8 mouse cellular contexts compared by ENCODE assay signal in the genomic region with DNA sequence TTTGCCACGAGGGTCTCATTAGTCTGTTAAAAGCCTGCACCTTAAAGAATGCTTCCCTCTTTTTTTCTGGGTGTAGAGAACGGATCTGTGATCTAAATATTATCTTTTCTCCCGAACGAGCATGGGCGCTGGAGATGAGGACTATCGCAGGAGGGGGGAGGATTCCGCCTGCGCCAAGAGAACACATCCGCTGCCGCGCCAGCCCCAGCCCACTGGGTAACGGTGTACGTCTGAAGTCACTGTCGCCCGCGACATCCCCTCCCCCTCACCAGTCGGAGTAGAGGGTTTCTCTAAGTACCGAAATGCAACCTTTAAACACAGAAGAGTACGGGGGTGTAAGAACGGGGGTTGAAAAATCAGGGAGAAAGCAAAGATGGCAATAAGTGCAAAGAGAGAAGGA. TPM values are rescaled to one million over a fixed set of nuclear protein-coding genes. Genes with fewer than 3 reads are reported as not detected.
DNase-seq lines count a peak whose midpoint lies in the region; ATAC-seq and TF ChIP-seq lines count a peak whose summit lies in the region.

No protein-coding gene starts in this region.

- intact Hi-C loops in left cerebral cortex, postnatal 25 days (cut with DNase I), result loop anchor here (5.0 to 10.0 kb wide), 3 partner anchors 102 to 449 kb away; a partner anchor contains a TSS

- peaks cover 65% of the 10 kb centered on the region for H3K4me1 ChIP-seq in erythroblast, embryonic 14.5 days (ENCODE audit: control insufficient read depth)
- peaks cover 31% of the 10 kb centered on the region for H3K4me1 ChIP-seq in forebrain, embryonic 16.5 days (replicated peaks; ENCODE audit: control insufficient read depth, insufficient read depth, low read length)
- no peaks in the 10 kb centered on the region for H3K4me1 ChIP-seq in intestine, postnatal 0 days (replicated peaks; ENCODE audit: control insufficient read depth, insufficient read depth, low read length)
- H3K4me1 ChIP-seq in midbrain, embryonic 11.5 days (ENCODE audit: control insufficient read depth, insufficient read depth, low read length), result peaks cover 15% of the 10 kb centered on the region
- peaks cover 11% of the 10 kb centered on the region; the same call in 1 of the 2 replicates for H3K4me1 ChIP-seq in stomach, embryonic 16.5 days (ENCODE audit: control insufficient read depth, insufficient read depth, low read length)

- 21% methylated on average over 20 of the region's 20 CpGs for WGBS in forebrain, embryonic 16.5 days
- 20% methylated on average over 20 of the region's 20 CpGs for WGBS in intestine, postnatal 0 days
- WGBS in midbrain, embryonic 11.5 days, result 26% methylated on average over 20 of the region's 20 CpGs
- 22% methylated on average over 20 of the region's 20 CpGs for WGBS in stomach, embryonic 16.5 days

- DNase-seq in brain, adult 2 months (ENCODE audit: low read depth, low spot score), result peak; percentile 82
- DNase-seq in left cerebral cortex, postnatal 25 days (ENCODE audit: low spot score in 2 of 2), result peak; percentile 67 to 79
- DNase-seq in midbrain, embryonic 11.5 days (ENCODE audit: low spot score, missing footprints), result no peak

- peaks cover 45% of the 10 kb centered on the region for H3K36me3 ChIP-seq in erythroblast, embryonic 14.5 days (ENCODE audit: control insufficient read depth)
- H3K36me3 ChIP-seq in forebrain, embryonic 16.5 days (ENCODE audit: control insufficient read depth, insufficient read depth), result no peaks in the 10 kb centered on the region
- no peaks in the 10 kb centered on the region; the same call in 1 of the 2 replicates for H3K36me3 ChIP-seq in intestine, postnatal 0 days (ENCODE audit: control insufficient read depth, insufficient read depth)
- H3K36me3 ChIP-seq in midbrain, embryonic 11.5 days (ENCODE audit: control insufficient read depth, insufficient read depth, low read length), result no peaks in the 10 kb centered on the region
- no peaks in the 10 kb centered on the region for H3K36me3 ChIP-seq in stomach, embryonic 16.5 days (ENCODE audit: control insufficient read depth, insufficient read depth, low read length)

- TF ChIP-seq CTCF in intestine, postnatal 0 days (IDR thresholded peaks at IDR 0.05; ENCODE audit: low read depth), result no peak

- peak overlapping the region; percentile 70 for H3K9ac ChIP-seq in forebrain, embryonic 16.5 days (replicated peaks; ENCODE audit: low read depth, low read length)
- peak overlapping the region; percentile 71 for H3K9ac ChIP-seq in intestine, postnatal 0 days (ENCODE audit: low read depth, low read length)
- H3K9ac ChIP-seq in midbrain, embryonic 11.5 days (ENCODE audit: low read length), result peak overlapping the region; percentile 75
- peak overlapping the region; percentile 85 for H3K9ac ChIP-seq in stomach, embryonic 16.5 days (ENCODE audit: low read length)

- H3K27me3 ChIP-seq in erythroblast, embryonic 14.5 days (ENCODE audit: control insufficient read depth), result peaks cover 13% of the 10 kb centered on the region
- no peaks in the 10 kb centered on the region for H3K27me3 ChIP-seq in forebrain, embryonic 16.5 days (replicated peaks; ENCODE audit: control insufficient read depth, insufficient read depth, low read length)
- H3K27me3 ChIP-seq in intestine, postnatal 0 days (replicated peaks; ENCODE audit: control insufficient read depth, insufficient read depth, low read length), result no peaks in the 10 kb centered on the region
- no peaks in the 10 kb centered on the region for H3K27me3 ChIP-seq in midbrain, embryonic 11.5 days (ENCODE audit: control insufficient read depth, insufficient read depth, low read length)
- no peaks in the 10 kb centered on the region; the same call in 1 of the 2 replicates for H3K27me3 ChIP-seq in stomach, embryonic 16.5 days (ENCODE audit: control insufficient read depth, insufficient read depth, low read length)

- peak overlapping the region; percentile 78 for H3K4me3 ChIP-seq in erythroblast, embryonic 14.5 days (replicated peaks)
- peak overlapping the region; percentile 75 for H3K4me3 ChIP-seq in forebrain, embryonic 16.5 days (replicated peaks; ENCODE audit: low read length)
- peak overlapping the region; percentile 70 for H3K4me3 ChIP-seq in intestine, postnatal 0 days (ENCODE audit: low read depth, low read length)
- H3K4me3 ChIP-seq in midbrain, embryonic 11.5 days (ENCODE audit: low read depth, low read length), result peak overlapping the region; percentile 67
- peak overlapping the region; percentile 71 for H3K4me3 ChIP-seq in stomach, embryonic 16.5 days (replicated peaks; ENCODE audit: low read length)

- H3K4me2 ChIP-seq in forebrain, embryonic 16.5 days (ENCODE audit: low read length), result peak overlapping the region; percentile 78
- H3K4me2 ChIP-seq in intestine, postnatal 0 days (replicated peaks; ENCODE audit: low read depth), result peak overlapping the region; percentile 61
- peak overlapping the region; percentile 61 for H3K4me2 ChIP-seq in midbrain, embryonic 11.5 days
- peak overlapping the region; percentile 55 for H3K4me2 ChIP-seq in stomach, embryonic 16.5 days (ENCODE audit: low read depth, low read length)

- no peak overlapping the region; the same call in 1 of the 2 replicates for H3K27ac ChIP-seq in forebrain, embryonic 16.5 days (ENCODE audit: low read length)
- no peak overlapping the region for H3K27ac ChIP-seq in intestine, postnatal 0 days (ENCODE audit: low read depth, low read length)
- no peak overlapping the region; the same call in 1 of the 2 replicates for H3K27ac ChIP-seq in midbrain, embryonic 11.5 days (ENCODE audit: low read depth, low read length)
- peak overlapping the region; percentile 99 for H3K27ac ChIP-seq in stomach, embryonic 16.5 days (ENCODE audit: low read length)

- ATAC-seq in erythroblast, adult 5-6 weeks (replicated peaks; ENCODE audit: low FRiP score, poor library complexity, severe bottlenecking), result no peak
- ATAC-seq in forebrain, embryonic 16.5 days, result peak; percentile 11; the same call in 1 of the 2 replicates
- ATAC-seq in intestine, postnatal 0 days, result no peak
- ATAC-seq in midbrain, embryonic 11.5 days (ENCODE audit: low FRiP score), result no peak
- ATAC-seq in stomach, embryonic 16.5 days (ENCODE audit: insufficient read depth, low FRiP score), result no peak

- H3K9me3 ChIP-seq in erythroblast, embryonic 14.5 days (ENCODE audit: control insufficient read depth, low read length), result peaks cover 19% of the 10 kb centered on the region
- H3K9me3 ChIP-seq in forebrain, embryonic 16.5 days (ENCODE audit: control insufficient read depth, low read length), result no peaks in the 10 kb centered on the region
- no peaks in the 10 kb centered on the region for H3K9me3 ChIP-seq in intestine, postnatal 0 days (ENCODE audit: control insufficient read depth)
- no peaks in the 10 kb centered on the region for H3K9me3 ChIP-seq in midbrain, embryonic 11.5 days (ENCODE audit: control insufficient read depth, low read length)
- no peaks in the 10 kb centered on the region for H3K9me3 ChIP-seq in stomach, embryonic 16.5 days (replicated peaks; ENCODE audit: control insufficient read depth, low read length)

RNA-seq across cellular contexts. Expression of a gene that starts 0.8 kb away (rescaled TPM):
- 13.7 and 22.5 TPM in 2 replicates for polyA plus RNA-seq in erythroblast, embryonic 14.5 days (2012)
- total RNA-seq in erythroblast, adult 5-6 weeks (2015; ENCODE audit: low replicate concordance), result 67.9 and 78.2 TPM in 2 replicates
- 45.2 and 47.4 TPM in 2 replicates for total RNA-seq in erythroblast, adult 5-6 weeks (2017; ENCODE audit: low replicate concordance)
- polyA plus RNA-seq in forebrain, embryonic 16.5 days (2015; fragmentation: Nextera tagmentation; extraction: Ambion mirVana), result 53.8 and 57.0 TPM in 2 replicates
- 19.0 and 22.6 TPM in 2 replicates for polyA plus RNA-seq in intestine, postnatal 0 days (2015; fragmentation: Nextera tagmentation; extraction: Ambion mirVana)
- 10 to 100 TPM; 69.9 to 70.4 TPM for total RNA-seq in left cerebral cortex, postnatal 25 days (2021)
- 74.5 and 75.1 TPM in 2 replicates for polyA plus RNA-seq in midbrain, embryonic 11.5 days (2014; fragmentation: Nextera tagmentation; extraction: Ambion mirVana)
- polyA plus RNA-seq in stomach, embryonic 16.5 days (2015; fragmentation: Nextera tagmentation; extraction: Ambion mirVana), result 37.0 and 39.1 TPM in 2 replicates

RNA-seq across cellular contexts. Expression of a gene that starts 34.7 kb away (rescaled TPM):
- polyA plus RNA-seq in erythroblast, embryonic 14.5 days (2012), result 0.91 and 3.1 TPM in 2 replicates
- total RNA-seq in erythroblast, adult 5-6 weeks (2015; ENCODE audit: low replicate concordance), result 7.7 TPM in 1 of 2 replicates, not detected in the other
- 5.4 and 12.4 TPM in 2 replicates for total RNA-seq in erythroblast, adult 5-6 weeks (2017; ENCODE audit: low replicate concordance)
- polyA plus RNA-seq in forebrain, embryonic 16.5 days (2015; fragmentation: Nextera tagmentation; extraction: Ambion mirVana), result 6.7 and 10.3 TPM in 2 replicates
- polyA plus RNA-seq in intestine, postnatal 0 days (2015; fragmentation: Nextera tagmentation; extraction: Ambion mirVana), result 788 and 922 TPM in 2 replicates
- total RNA-seq in left cerebral cortex, postnatal 25 days (2021), result 1 to 10 TPM; 4.4 to 4.9 TPM
- polyA plus RNA-seq in midbrain, embryonic 11.5 days (2014; fragmentation: Nextera tagmentation; extraction: Ambion mirVana), result 14.4 and 17.6 TPM in 2 replicates
- polyA plus RNA-seq in stomach, embryonic 16.5 days (2015; fragmentation: Nextera tagmentation; extraction: Ambion mirVana), result 63.3 and 65.5 TPM in 2 replicates

RNA-seq across cellular contexts. Expression of a gene that starts 43.6 kb away (rescaled TPM):
- polyA plus RNA-seq in erythroblast, embryonic 14.5 days (2012), result 17.2 and 21.3 TPM in 2 replicates
- total RNA-seq in erythroblast, adult 5-6 weeks (2015; ENCODE audit: low replicate concordance), result 10.6 and 26.8 TPM in 2 replicates
- total RNA-seq in erythroblast, adult 5-6 weeks (2017; ENCODE audit: low replicate concordance), result 18.1 TPM in 2 replicates
- polyA plus RNA-seq in forebrain, embryonic 16.5 days (2015; fragmentation: Nextera tagmentation; extraction: Ambion mirVana), result 101 and 103 TPM in 2 replicates
- polyA plus RNA-seq in intestine, postnatal 0 days (2015; fragmentation: Nextera tagmentation; extraction: Ambion mirVana), result 76.6 and 76.7 TPM in 2 replicates
- total RNA-seq in left cerebral cortex, postnatal 25 days (2021), result 10 to 100 TPM; 45.4 to 53.4 TPM
- polyA plus RNA-seq in midbrain, embryonic 11.5 days (2014; fragmentation: Nextera tagmentation; extraction: Ambion mirVana), result 117 and 121 TPM in 2 replicates
- 126 and 134 TPM in 2 replicates for polyA plus RNA-seq in stomach, embryonic 16.5 days (2015; fragmentation: Nextera tagmentation; extraction: Ambion mirVana)

RNA-seq across cellular contexts. Expression of a gene that starts 43.6 kb away (rescaled TPM):
- 0.27 and 0.38 TPM in 2 replicates for polyA plus RNA-seq in erythroblast, embryonic 14.5 days (2012)
- 15.5 and 16.3 TPM in 2 replicates for total RNA-seq in erythroblast, adult 5-6 weeks (2015; ENCODE audit: low replicate concordance)
- total RNA-seq in erythroblast, adult 5-6 weeks (2017; ENCODE audit: low replicate concordance), result 18.4 and 23.4 TPM in 2 replicates
- polyA plus RNA-seq in forebrain, embryonic 16.5 days (2015; fragmentation: Nextera tagmentation; extraction: Ambion mirVana), result 2.8 and 3.1 TPM in 2 replicates
- polyA plus RNA-seq in intestine, postnatal 0 days (2015; fragmentation: Nextera tagmentation; extraction: Ambion mirVana), result 2.5 and 2.7 TPM in 2 replicates
- 1 to 10 TPM; 3.6 to 4.7 TPM for total RNA-seq in left cerebral cortex, postnatal 25 days (2021)
- polyA plus RNA-seq in midbrain, embryonic 11.5 days (2014; fragmentation: Nextera tagmentation; extraction: Ambion mirVana), result 1.7 and 2.1 TPM in 2 replicates
- 4.7 and 5.7 TPM in 2 replicates for polyA plus RNA-seq in stomach, embryonic 16.5 days (2015; fragmentation: Nextera tagmentation; extraction: Ambion mirVana)

RNA-seq across cellular contexts. Expression of a gene that starts 58.4 kb away (rescaled TPM):
- polyA plus RNA-seq in erythroblast, embryonic 14.5 days (2012), result 16.2 and 16.9 TPM in 2 replicates
- 20.4 and 23.2 TPM in 2 replicates for total RNA-seq in erythroblast, adult 5-6 weeks (2015; ENCODE audit: low replicate concordance)
- 21.8 and 49.6 TPM in 2 replicates for total RNA-seq in erythroblast, adult 5-6 weeks (2017; ENCODE audit: low replicate concordance)
- polyA plus RNA-seq in forebrain, embryonic 16.5 days (2015; fragmentation: Nextera tagmentation; extraction: Ambion mirVana), result 39.8 and 40.8 TPM in 2 replicates
- 21.6 and 22.7 TPM in 2 replicates for polyA plus RNA-seq in intestine, postnatal 0 days (2015; fragmentation: Nextera tagmentation; extraction: Ambion mirVana)
- total RNA-seq in left cerebral cortex, postnatal 25 days (2021), result 10 to 100 TPM; 39.5 to 44.0 TPM
- 30.5 and 31.6 TPM in 2 replicates for polyA plus RNA-seq in midbrain, embryonic 11.5 days (2014; fragmentation: Nextera tagmentation; extraction: Ambion mirVana)
- 63.0 and 66.8 TPM in 2 replicates for polyA plus RNA-seq in stomach, embryonic 16.5 days (2015; fragmentation: Nextera tagmentation; extraction: Ambion mirVana)

Comparison
In these comparisons a context has a peak if more than half of its experiments do, and no peak if none do; other contexts are left out.
1. RNA of a gene that starts 34.7 kb away (polyA plus RNA-seq): 788 to 922 TPM in intestine, postnatal 0 days; 63.3 to 65.5 TPM in stomach, embryonic 16.5 days, 14.4 to 17.6 TPM in midbrain, embryonic 11.5 days, 6.7 to 10.3 TPM in forebrain, embryonic 16.5 days and 0.91 to 3.1 TPM in erythroblast, embryonic 14.5 days; every median in the first group is over 10 times any median in the second.
2. Peak in every context shown above with its lines, with median percentiles within 50 percentile points of each other: H3K4me3 ChIP-seq, H3K4me2 ChIP-seq and H3K9ac ChIP-seq.